Mouse (Mus musculus) layer of hippocampus, adult 6 months (tissue): ENCODE data around the gene Itgb3bp. TPM values are rescaled to one million over a fixed set of nuclear protein-coding genes. Genes with fewer than 3 reads are reported as not detected.

Experiments used
- long read RNA-seq, 2 experiments: library from polyadenylated mRNA; unstranded; transcript quantifications; one replicate each; pipeline ENCODE4 v2.0.0; 2019 to 2020
- polyA plus RNA-seq: library from polyadenylated mRNA; unstranded; fragments of <200 nt; fragmentation: Nextera tagmentation; gene quantifications from 2 replicates; pipeline ENCODE4 v1.2.3, GENCODE M21; 2021

The Itgb3bp gene
- 11.3 and 11.6 TPM in 2 replicates for polyA plus RNA-seq
- long read RNA-seq, experiment 1, partial matches to known transcripts = 2 of 14 reads
- long read RNA-seq, experiment 1, other reads (novel, unspliced or antisense) = 7 of 14 reads
- long read RNA-seq, experiment 2, partial matches to known transcripts = 1 of 20 reads
- long read RNA-seq, experiment 2, other reads (novel, unspliced or antisense) = 17 of 20 reads

DNA sequence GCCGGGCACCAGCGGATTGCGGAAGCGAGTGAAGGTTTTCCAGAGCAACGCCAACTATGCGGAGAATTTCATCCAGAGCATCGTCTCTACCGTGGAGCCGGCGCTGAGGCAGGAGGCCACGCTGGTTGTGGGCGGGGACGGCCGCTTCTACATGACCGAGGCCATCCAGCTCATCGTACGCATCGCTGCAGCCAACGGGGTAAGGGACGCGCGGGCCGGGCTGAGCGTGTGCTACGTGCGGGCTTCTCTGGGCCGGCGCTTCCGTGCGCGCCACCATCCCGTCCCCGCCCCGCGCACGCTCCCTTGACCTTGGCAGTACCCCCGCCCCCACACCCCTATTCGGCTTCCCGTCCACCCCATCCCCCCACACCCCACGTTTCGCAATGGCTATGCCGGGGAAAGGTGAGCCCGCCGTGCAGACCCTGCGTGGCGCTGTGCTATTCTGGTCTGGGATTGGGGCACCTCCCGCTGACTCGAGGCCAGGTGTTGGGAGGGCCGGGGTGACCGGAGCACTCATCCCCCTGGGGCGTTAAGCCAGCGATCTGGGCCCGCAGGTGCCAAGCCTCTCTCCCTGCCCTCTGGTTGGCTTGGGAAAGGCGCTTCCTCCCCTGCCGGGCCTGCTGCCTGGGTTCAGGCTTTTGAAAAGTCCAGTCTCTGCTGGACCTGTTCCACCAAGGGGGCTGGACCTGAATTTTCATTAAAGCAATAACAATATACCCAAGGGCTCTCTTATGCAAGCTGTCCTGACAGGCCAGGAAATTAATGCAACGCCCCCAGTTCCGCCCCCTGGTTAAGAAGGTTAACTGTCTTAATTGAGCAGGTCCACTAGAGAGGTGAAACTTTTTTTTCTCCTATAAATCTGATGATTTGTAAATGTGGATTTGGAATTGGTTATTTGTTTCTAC, at the start of gene Itgb3bp:
Gene Itgb3bp (minus strand): TSS at position 201 of the 905 bp plus-strand sequence.

DNA sequence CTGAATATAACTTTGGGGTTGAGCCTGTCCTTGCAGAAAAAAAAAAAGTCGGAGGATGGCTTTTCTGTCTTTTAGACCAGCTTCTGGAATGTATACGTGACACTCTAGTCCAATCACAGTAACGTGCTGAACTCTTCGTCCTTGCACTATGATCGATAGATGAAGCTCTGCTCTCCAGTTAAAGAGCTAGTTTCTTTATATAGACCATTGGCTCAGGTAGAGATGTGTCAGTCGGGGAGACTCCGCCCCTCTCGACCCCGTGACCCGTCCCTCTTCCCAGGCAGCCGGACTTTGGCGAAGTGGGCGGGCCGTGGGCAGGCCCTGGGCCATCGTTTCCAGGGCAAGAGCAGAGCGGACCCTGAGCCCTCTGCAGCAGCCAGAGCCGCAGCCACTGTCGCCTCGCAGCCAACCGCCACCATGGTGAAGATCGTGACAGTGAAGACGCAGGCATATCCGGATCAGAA, 432 bp downstream of the Itgb3bp start, which contains the start of gene Pgm1:
Gene Pgm1 (plus strand): TSS at position 266 of the 464 bp plus-strand sequence.

GRCm38 (mm10) chr4:99829094-99830073, 100.2 kb downstream of the Itgb3bp start, which contains the start of gene Efcab7:
Efcab7 (plus strand) TSS chr4:99829198.

Other genes with a start within 250 kb of the Itgb3bp start
- gene Alg6, start 214.1 kb downstream of the Itgb3bp start, polyA plus RNA-seq = 9.6 and 10.2 TPM in 2 replicates
- gene Efcab7, start 100.6 kb downstream of the Itgb3bp start, polyA plus RNA-seq = 3.2 and 6.8 TPM in 2 replicates
- 68.3 and 71.9 TPM in 2 replicates for gene Pgm1, start 399 bp downstream of the Itgb3bp start, polyA plus RNA-seq
- gene Ror1, start 166.0 kb upstream of the Itgb3bp start, polyA plus RNA-seq = 1.3 and 1.4 TPM in 2 replicates